Mouse (Mus musculus) ES-E14 (cell line): Measurements from ENCODE around the gene Mosmo. TPM values are rescaled to one million over a fixed set of nuclear protein-coding genes. Genes with fewer than 3 reads are reported as not detected.
A peak's percentile ranks its signal among the peaks of the same experiment; 100 is the strongest.

Experiments used
- DNase-seq: peaks from one replicate; pipeline ENCODE4 v3.0.0-alpha.2; 2013; ENCODE audit warnings: low read depth, low spot score
- H3K27ac ChIP-seq: 2 replicates; pipeline ENCODE4 v1.5.1; 2012; ENCODE audit warnings: low read depth, mild to moderate bottlenecking, low read length, moderate library complexity, mixed read lengths; ENCODE audit not compliant: poor library complexity, insufficient read depth, severe bottlenecking
- H3K36me3 ChIP-seq: 2 replicates; pipeline ENCODE4 v1.6.1; 2012; ENCODE audit warnings: mild to moderate bottlenecking, low read length, moderate library complexity, mixed read lengths; ENCODE audit not compliant: control insufficient read depth, poor library complexity, insufficient read depth, severe bottlenecking
- H3K4me1 ChIP-seq, 2 experiments: fragments of 150-350 bp in 1 of 2; sonication (generic) in 1 of 2; 2 replicates each; pipeline ENCODE4 v1.6.1; 2012; ENCODE audit warnings: low read length in 2 of 2, mild to moderate bottlenecking in 1 of 2, mixed read lengths in 1 of 2; ENCODE audit not compliant: control insufficient read depth in 2 of 2, insufficient read depth in 2 of 2, poor library complexity in 1 of 2
- H3K4me3 ChIP-seq, 2 experiments: fragments of 150-350 bp in 1 of 2; sonication (generic) in 1 of 2; 2 replicates each; pipeline ENCODE4 v1.5.1; 2012; ENCODE audit warnings: low read length in 2 of 2, low read depth in 1 of 2, mild to moderate bottlenecking in 1 of 2, mixed read lengths in 1 of 2; ENCODE audit not compliant: insufficient read depth in 1 of 2, poor library complexity in 1 of 2, severe bottlenecking in 1 of 2
- H3K9ac ChIP-seq: 2 replicates; pipeline ENCODE4 v1.6.1; 2012; ENCODE audit warnings: low read depth, mild to moderate bottlenecking, low read length, mixed read lengths; ENCODE audit not compliant: poor library complexity, insufficient read depth, severe bottlenecking
- H3K9me3 ChIP-seq: fragments of 150-350 bp; sonication (generic); 2 replicates; pipeline ENCODE4 v1.6.1; 2012; ENCODE audit warnings: low read depth, mild to moderate bottlenecking, low read length; ENCODE audit not compliant: control insufficient read depth, insufficient read depth
- CHD2 ChIP-seq: IDR thresholded peaks from 2 replicates; pipeline ENCODE4 v1.6.1; 2014; ENCODE audit warnings: mild to moderate bottlenecking, low read depth, low read length, inconsistent platforms
- HCFC1 ChIP-seq: IDR thresholded peaks from 2 replicates; pipeline ENCODE4 v1.6.1; 2012; ENCODE audit warnings: low read length, inconsistent platforms, borderline replicate concordance; ENCODE audit not compliant: insufficient read depth
- MAFK ChIP-seq: IDR thresholded peaks from 2 replicates; pipeline ENCODE4 v1.6.1; 2014; ENCODE audit warnings: mild to moderate bottlenecking, low read depth, low read length, inconsistent platforms; ENCODE audit not compliant: insufficient read depth
- ZC3H11A ChIP-seq: IDR thresholded peaks from 2 replicates; pipeline ENCODE4 v1.6.1; 2012; ENCODE audit warnings: low read depth, mild to moderate bottlenecking, inconsistent platforms, low read length, borderline replicate concordance
- ZNF384 ChIP-seq: IDR thresholded peaks from 2 replicates; pipeline ENCODE4 v1.6.1; 2012; ENCODE audit warnings: low read depth, low read length, inconsistent platforms
- in situ Hi-C, 2 experiments: fragments of 600-800 bp; cut with MboI; formaldehyde crosslinking; loops; one replicate each; pipeline ENCODE4 v1.15.1; 2025; ENCODE audit warnings: low sequenced_read_pairs in 2 of 2, inconsistent platforms in 1 of 2; ENCODE audit not compliant: unreplicated experiment in 2 of 2
- total RNA-seq: library from RNA; depleted of rRNA; stranded (reverse); fragments of 300-350 nt; gene quantifications from 2 replicates; pipeline ENCODE4 v1.2.3, GENCODE M21; 2012

Mosmo gene
- total RNA-seq, 1 experiment: 21.6 TPM

DNA sequence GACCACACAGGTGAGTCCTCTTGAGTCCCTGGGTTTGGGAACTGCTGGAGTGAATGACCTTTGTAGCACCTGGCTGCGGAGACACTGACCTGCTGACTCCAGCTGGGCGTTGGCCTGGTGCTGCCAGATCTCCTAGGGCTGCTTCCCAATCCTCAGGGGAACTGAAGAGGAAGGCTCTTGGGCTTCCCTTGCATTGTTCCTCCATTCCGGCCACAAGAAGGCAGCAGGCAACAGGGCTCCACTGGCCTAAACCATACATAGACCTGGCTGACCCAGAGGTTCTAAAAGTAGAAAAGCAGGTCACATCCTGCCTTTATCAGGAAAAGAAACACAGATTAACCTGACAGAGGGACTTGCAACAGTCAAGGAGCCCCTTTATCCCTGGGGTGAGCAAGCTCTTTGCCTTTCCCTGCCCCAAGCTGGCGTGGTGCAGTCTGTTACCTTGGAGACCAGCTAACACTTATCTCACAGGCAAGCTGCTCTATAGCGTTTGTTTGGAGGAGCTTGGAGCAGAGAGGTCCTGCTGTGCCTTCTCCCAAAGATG lies 62.2 kb downstream of the Mosmo start:
- peak overlapping the region; percentile 50; the same call in 1 of the 2 replicates for H3K27ac ChIP-seq
- TF ChIP-seq HCFC1 (no peak), MAFK (no peak), CHD2 (no peak), ZC3H11A (no peak), ZNF384 (no peak)
- no peaks in the 10 kb centered on the region for H3K9me3 ChIP-seq
- H3K9ac ChIP-seq: no peak overlapping the region
- H3K36me3 ChIP-seq: no peaks in the 10 kb centered on the region; the same call in 1 of the 2 replicates
- peaks cover 5 to 18% of the 10 kb centered on the region in 2 experiments; a peak in 3 of 4 replicates for H3K4me1 ChIP-seq
- H3K4me3 ChIP-seq: peak overlapping the region in 1 of 2 experiments; percentile 7; a peak in 1 of 4 replicates
- DNase-seq: peak; percentile 31
- in situ Hi-C loops: no loop called here

DNA sequence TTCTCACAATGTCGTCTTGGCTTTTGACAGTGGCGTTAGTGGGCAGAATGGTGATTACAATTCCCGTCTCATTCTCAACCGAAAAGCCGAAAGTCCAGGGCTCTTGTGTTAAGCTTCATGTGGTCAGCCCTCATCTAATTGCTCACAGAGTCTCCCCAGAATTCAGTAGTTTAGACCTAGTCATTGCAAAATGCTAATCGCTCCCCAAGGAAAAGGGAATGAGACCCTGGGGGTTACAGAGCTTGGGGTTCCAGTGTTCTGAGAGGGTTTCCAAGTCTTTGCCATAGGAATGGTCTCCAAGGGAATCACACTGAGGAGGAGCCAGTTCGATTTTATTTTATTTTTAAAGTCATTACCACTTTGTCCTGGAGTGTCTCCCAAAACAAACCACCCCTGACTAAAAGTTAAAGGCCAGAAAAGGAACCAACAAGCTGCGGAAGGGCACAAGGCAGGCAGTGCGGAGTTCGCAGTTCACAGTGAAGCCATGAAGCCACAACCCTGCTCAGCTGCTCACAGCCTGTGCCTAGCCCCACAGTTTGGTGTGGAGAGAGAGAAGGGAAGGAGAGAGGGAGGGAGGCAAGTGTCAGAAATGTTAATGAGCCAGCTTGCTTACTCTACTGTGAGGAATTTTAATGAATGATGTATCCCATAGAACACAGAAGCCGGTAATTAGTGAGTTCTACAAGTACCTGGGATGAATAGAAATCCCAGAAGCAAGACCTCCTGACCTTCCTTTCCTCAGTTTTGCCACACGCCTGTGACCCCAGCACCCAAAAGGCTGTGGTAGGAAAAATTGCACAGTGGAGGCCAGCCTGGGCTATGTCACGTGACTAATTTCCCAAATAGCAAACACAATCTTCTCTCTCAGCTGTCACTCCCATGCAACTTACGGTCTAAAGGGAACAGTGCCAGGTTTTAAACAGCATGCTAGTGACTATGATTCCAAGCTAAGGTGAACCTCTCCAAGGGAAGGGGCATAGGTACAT lies 66.2 kb downstream of the Mosmo start:
- DNase-seq: no peak
- in situ Hi-C loops: no loop called here
- Histone ChIP-seq H3K9ac (no peak overlapping the region), H3K4me3 (no peak overlapping the region), H3K36me3 (no peaks in the 10 kb centered on the region), H3K27ac (no peak overlapping the region), H3K9me3 (no peaks in the 10 kb centered on the region), H3K4me1 (peaks cover 5 to 11% of the 10 kb centered on the region in 2 experiments; a peak in 3 of 4 replicates)
- TF ChIP-seq CHD2: no peak
- TF ChIP-seq ZC3H11A: no peak
- TF ChIP-seq HCFC1: no peak
- no peak for TF ChIP-seq ZNF384
- TF ChIP-seq MAFK: no peak

DNA sequence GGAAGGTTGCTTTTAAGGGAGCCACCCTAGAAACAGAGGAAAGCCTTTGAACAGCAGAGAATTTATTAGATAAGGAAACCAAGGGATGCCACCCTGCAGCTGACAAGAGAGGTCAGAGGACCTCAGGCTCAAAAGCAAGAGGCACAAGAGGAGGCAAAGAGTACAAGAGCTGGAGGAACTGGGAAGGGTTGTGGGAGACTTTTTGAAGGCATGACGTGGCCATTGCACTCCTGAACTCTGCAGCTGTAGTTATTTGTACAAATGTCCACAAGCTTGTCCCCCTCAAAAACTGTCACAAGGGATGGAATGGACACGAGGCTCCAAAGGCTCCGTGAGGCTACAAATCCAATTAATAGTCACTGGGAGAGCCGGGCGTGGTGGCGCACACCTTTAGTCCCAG lies 67.2 kb downstream of the Mosmo start:
- TF ChIP-seq ZNF384 (no peak), MAFK (no peak), ZC3H11A (no peak), CHD2 (no peak), HCFC1 (no peak)
- peaks cover 2 to 3% of the 10 kb centered on the region in 2 experiments; a peak in 2 of 4 replicates for H3K4me1 ChIP-seq
- no peaks in the 10 kb centered on the region for H3K9me3 ChIP-seq
- H3K9ac ChIP-seq: no peak overlapping the region
- no peak for DNase-seq
- no peaks in the 10 kb centered on the region for H3K36me3 ChIP-seq
- in situ Hi-C loops: no loop called here
- H3K4me3 ChIP-seq: no peak overlapping the region
- H3K27ac ChIP-seq: no peak overlapping the region

DNA sequence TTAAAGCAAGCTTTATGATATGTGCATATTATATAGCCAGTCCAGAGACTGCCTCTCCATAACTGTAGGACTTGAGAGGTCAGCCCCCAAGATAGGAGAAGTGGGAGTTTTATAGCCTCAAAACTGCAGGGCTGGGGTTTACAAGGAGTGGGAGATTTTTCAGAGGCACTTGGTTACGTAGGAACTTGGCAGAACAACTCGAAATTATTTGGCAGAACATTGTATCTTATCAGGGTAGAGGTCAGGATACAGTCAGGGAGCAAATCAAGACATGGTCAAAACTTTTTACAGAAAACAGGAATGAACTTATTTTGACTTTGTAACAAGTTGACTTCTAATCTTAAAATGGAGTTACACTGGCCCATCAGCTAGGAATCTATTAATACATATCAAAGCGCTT lies 68.6 kb downstream of the Mosmo start:
- Histone ChIP-seq H3K27ac (no peak overlapping the region), H3K9ac (no peak overlapping the region), H3K4me1 (no peaks in the 10 kb centered on the region), H3K9me3 (no peaks in the 10 kb centered on the region), H3K36me3 (no peaks in the 10 kb centered on the region), H3K4me3 (no peak overlapping the region)
- DNase-seq: no peak
- TF ChIP-seq ZC3H11A (no peak), HCFC1 (no peak), ZNF384 (no peak), MAFK (no peak), CHD2 (no peak)
- in situ Hi-C loops: no loop called here
